Mouse (Mus musculus) kidney, postnatal 4 days (tissue): ENCODE results near the gene Ubiad1.

Experiments used
- DNase-seq, 2 experiments: peaks; one replicate each; pipeline ENCODE4 v3.0.0; 2021; ENCODE audit warnings: mixed read lengths in 2 of 2

Ubiad1 gene

DNA sequence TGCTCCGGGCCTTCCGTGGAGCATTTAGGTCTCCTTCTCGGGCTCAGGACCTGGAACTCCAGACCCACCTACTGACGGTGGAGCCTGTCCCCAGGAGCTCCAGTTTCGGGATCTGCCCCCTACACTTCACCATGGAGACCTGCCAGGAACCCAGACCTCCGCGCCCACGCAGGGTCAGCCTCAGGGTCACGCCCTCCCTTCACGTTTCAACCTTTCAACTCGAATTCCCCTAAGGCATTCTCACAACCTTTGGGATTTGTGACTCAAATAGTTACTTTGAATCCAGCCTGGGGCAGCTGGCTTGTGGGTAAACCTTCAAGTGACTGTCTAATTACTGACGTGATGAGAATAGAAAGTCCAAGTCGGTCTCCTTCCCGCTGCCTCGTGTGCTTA lies 4.3 kb upstream of the Ubiad1 start:
- DNase-seq = peak; percentile 57 to 67

- peak; percentile 94 to 96 for DNase-seq
These were observed 3.7 kb upstream of the Ubiad1 start, which contains the start of gene Mtor for GRCm38 (mm10) chr4:148448179-148448852. Gene Mtor, plus strand, starts transcription at chr4:148448611.

DNA sequence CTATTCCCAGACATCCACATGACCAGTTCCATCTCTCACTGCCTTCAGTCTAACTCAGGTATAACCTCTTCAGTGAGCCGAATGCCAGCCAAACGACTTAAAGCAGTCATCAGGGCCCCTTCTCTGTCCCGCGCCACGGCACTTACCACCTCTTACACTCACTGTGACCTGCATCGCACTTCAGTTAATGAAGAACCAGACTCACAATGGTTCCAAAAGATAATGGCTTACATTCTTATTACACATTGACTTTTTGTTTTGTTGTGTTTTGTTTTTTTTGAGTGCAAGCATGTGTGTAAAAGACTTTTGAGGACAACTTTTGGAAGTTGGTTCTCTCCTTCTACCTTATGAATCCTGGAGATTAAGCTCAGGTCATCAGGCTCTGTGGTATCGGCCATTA lies 2.0 kb downstream of the Ubiad1 start:
- DNase-seq = no peak

DNA sequence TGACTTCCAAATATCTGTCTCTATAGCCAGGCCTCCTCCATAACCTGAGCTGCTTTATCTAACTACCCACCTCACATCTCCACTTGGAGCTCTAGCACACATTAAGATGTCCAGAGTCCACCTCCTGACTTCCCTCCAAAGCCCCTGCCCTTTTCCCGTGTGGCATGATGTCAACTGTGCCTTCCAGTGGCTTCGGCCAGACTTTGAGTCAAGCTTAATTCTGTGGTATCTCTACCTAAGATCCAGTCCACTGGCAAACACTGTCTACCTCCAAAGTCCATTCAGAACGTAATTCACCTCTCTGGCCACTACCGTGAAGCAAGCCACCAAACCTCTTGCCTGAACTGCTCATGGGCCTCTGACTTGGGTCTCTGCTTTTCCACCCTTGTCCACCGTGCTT lies 2.6 kb downstream of the Ubiad1 start:
- no peak for DNase-seq

DNA sequence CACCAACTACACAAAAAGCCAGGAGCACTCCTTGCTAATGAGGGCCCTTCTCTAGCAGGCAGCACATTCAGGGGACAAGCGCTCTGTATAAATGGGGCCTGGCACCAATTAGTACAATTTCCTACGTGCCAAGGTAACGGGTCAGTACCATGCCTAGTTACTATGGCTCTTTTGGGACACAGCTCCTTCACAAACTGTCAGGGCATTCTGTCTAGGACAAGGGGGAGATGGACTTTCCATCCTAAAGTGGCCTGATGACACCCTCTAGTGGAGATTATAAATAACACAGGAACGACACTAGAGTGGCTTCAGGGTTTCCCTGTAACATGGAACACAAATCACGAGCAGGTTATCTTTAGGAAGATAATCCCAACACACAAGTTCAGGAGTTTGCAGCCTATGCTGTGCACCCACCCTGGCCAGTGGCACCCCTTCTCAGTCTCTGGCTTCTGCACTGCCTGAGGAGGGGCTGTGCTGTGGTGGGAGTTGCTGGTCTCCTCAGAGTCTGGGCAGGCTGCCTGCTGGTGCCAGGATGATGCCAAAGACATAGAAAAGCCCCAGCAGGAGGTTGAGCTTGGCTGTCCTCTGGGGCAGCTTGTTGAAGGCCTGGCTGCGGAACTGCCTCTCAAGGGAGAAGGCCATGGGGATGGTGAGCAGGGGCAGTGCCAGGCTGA lies 8.8 kb downstream of the Ubiad1 start:
- no peak for DNase-seq

DNA sequence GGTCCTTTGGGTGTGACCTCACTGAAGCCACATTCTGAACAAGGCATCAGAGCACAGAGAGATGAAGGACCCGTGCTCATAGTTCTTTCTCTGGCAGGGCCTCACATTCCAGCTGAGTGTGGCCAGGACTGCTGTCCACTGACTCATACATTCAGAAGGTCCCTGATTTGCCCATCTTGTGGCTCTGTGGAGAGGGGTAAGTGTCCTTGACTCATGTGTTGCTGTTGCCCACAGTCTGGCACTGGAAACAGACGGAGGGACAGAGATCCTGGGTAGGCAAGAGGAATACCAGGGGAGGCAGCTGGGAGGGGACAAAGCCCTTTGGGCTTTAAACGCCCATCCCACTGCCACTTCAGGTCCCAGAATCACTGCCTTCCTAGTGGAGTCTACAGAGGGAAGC lies 9.5 kb downstream of the Ubiad1 start:
- DNase-seq = no peak

GRCm38 (mm10) chr4:148434554-148434953 lies 10.0 kb downstream of the Ubiad1 start:
- no peak for DNase-seq

DNA sequence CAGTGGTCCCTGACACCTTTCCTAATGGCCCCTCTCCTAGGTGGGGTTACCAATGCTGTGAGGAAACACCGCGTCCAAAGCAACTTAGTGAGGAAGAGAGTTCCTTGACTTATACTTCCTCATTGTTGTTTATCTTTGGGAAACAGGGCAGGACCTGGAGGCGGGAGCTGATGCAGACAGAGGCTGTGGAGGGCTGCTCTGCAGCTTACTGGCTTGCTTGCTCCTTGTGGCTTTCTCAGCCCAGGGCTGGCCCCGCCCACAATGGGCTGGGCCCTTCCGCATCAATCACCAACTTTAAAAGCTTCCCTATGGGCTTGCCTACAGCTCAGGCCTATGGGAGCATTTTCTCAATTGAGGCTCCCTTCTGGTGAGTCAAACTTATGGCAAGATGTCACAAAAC lies 10.8 kb downstream of the Ubiad1 start:
- no peak for DNase-seq

- peak in 1 of 2 experiments; percentile 35 for DNase-seq
These were observed 11.2 kb downstream of the Ubiad1 start for GRCm38 (mm10) chr4:148433336-148433735.

DNA sequence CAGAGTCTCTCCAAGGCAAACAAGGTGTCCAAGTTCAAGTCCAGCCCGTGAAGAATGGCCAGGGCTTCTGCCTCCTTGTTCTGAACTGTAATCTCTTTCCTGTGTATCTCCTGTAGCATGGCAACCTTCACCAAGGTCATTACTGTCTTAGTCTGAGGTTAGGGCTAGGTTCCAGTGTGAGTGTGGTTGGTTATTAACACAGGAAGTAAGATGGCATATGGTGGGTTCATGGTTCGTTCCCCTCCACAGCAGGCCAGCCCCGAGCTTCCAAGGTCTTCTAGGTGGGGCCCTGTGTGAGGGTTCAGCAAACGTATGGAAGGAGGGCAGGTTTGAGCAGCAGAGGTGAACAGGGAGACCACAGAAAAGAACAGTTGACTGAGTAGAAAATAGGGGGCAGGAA lies 12.1 kb downstream of the Ubiad1 start:
- no peak for DNase-seq

GRCm38 (mm10) chr4:148430880-148431519 lies 13.6 kb downstream of the Ubiad1 start:
- no peak for DNase-seq

DNA sequence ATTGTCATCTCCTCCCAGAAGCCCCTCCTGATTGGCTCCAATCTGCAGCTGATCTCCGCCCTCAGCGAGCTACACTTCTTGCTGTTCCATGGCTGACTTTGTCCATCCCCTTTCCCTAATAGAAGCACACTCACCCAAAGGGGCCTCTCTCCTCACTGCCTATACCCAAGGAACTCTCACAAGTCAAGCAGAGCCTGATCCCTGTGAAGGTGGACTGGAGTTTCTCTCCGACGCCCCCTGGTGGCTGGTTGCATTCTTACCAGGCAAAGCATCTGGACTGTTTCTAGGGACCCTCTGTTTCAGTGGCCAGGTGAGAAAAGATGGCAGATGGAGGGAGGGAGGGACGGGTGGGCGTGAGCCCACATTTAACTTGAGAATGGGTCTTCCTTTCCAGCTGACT lies 14.9 kb downstream of the Ubiad1 start:
- peak; percentile 87 for DNase-seq

DNA sequence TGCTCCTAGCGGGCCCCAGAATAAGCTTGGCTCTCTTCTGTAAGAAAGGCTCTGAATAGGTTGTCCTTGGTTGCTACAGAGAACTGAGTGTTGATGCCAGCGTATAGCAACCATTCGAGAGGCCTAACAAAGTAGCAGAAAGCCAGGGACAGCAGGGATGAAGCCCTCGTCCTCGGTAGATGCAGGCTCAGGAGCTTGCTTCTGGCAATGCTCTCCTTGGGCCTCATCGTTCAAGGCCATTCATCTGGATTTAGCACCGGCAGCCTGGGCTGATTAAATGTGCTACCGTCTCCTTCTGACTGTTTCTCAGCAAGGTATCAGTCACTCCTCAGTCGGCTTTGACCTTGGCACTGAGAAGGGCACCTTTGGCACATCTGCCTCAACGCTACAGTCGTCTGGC lies 15.4 kb downstream of the Ubiad1 start:
- no peak for DNase-seq

- no peak for DNase-seq
These were observed 16.0 kb downstream of the Ubiad1 start for GRCm38 (mm10) chr4:148428544-148428943.

GRCm38 (mm10) chr4:148426950-148427850 lies 17.4 kb downstream of the Ubiad1 start:
- DNase-seq = no peak

DNA sequence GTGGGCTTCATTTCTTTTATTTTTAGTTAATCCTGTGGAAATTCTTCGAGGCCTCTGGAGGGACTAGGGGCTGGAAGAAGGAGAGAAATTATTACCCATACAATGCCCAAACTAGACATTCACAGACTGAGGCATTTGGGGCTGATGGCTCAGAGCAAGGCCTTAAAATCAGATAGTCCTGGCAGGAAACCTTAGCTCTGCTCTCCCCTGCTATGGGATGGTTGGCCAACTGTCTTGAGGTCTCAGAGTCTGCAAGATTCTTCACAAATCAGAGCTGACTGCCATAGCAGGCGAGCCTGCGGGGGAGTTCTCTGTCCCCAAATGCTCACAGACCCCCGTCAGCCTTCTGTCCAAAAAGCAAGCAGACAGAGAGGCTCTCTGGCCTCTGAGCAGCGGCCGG lies 27.0 kb downstream of the Ubiad1 start:
- DNase-seq = no peak

DNA sequence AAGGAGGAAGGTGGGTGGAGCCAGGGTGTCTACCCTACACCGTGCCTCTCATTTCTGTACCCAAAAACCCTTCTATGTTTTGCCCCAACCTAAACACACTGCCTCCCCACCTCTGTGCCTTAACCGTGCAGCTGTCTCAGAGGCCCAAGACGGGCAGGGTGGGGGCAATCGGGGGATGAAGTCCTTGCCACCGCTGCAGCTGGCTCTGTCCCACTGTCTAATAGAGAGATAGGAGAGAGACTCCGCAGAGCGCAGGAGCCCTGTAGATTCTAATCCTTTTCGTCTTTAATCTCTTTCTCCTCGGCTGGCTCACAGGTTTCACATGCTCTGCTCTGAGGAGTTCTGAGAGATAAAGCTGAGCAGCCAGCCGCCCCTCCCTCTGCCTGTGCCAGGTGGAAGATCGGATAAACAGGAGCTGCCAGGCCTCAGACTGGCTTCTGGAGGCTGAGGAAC lies 27.5 kb downstream of the Ubiad1 start:
- DNase-seq = no peak

- DNase-seq = no peak
These were observed 29.0 kb downstream of the Ubiad1 start for GRCm38 (mm10) chr4:148415575-148415974.

DNA sequence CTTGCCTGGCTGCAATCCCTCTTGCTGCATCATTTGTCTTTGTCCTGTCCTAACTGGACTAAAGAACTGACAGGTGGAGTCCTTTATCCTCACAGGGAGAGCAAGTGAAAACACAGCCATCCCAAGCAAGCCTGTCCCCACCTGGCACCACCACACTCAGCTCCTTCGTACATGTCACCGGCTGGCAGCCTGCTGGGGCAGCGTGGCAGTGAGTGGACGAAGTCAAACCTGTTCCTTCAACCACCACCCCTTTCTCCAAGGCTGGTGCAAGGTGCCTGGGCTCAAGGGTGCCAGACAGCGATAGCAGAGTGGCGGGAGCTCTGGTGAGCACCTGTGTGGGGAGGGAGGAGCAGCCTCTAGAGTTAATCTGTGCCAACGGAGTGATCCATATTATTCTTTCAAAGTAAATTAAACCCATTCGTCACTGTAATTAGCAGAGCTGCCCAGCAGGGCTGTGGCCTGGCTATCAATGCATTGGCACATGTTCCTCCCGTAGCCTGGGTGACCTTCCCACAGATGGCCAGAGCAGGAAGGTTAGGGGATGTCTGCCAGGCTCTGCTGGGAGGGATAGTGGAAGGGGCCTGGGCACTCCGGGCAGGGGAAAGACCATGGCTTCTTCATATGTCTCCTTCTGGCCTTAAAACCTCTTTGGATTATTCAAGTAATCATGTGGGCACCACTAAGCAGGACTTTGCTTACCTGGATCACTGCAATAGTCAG lies 36.2 kb downstream of the Ubiad1 start:
- no peak for DNase-seq

- DNase-seq = no peak
These were observed 39.2 kb downstream of the Ubiad1 start for GRCm38 (mm10) chr4:148405255-148405788.

GRCm38 (mm10) chr4:148404748-148405147 lies 39.8 kb downstream of the Ubiad1 start:
- no peak for DNase-seq

DNA sequence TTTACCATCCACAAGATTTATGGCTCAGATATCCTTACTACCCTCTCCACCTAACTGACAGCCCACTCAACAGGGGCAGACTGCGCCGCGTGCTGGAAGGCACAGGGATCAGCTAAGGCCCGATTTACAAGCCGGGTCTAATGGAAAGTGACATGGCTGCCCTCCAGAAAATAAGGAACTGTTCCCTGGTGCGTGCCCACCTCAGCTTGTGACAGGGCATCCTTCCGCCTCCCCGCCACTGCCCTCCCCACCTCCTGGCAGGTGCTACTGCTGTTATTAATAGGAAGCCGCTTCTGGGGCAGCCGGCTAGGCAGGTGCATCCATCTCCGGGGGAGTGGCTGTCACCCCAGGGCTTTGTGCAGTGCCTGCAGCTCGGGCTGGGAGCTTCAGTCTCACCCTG lies 41.2 kb downstream of the Ubiad1 start:
- DNase-seq = no peak
